Mouse (Mus musculus): ENCODE data around the gene Tdrd12.
"Not testable (repeated sequence)": the region's sequence is repeated elsewhere in the genome, so short reads cannot be mapped to it uniquely, and the experiment has no call there.

Gene Tdrd12

DNA sequence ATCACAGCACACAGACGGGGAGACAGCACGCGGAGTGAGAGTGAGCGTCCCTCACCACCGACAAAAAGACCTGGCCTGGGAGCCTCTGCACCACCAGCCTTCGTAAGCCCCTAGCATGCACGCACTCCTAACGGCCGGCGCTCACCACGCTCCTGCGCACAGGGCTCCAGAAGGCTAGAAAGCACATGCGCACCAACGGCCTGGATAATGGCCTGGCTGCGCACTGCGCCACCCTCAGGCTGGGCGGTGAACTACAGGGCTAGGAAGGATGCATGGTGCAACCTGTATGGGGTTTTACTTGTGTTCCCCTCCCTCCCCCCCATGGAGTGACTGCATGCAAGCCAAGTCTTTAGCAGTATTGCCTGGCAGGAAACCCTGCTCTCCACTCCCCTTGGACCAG lies at the start of gene Tdrd12:
Gene Tdrd12 (minus strand): TSS at position 184 of the 400 bp plus-strand sequence.
- no peak for DNase-seq (ENCODE audit: low spot score)

DNA sequence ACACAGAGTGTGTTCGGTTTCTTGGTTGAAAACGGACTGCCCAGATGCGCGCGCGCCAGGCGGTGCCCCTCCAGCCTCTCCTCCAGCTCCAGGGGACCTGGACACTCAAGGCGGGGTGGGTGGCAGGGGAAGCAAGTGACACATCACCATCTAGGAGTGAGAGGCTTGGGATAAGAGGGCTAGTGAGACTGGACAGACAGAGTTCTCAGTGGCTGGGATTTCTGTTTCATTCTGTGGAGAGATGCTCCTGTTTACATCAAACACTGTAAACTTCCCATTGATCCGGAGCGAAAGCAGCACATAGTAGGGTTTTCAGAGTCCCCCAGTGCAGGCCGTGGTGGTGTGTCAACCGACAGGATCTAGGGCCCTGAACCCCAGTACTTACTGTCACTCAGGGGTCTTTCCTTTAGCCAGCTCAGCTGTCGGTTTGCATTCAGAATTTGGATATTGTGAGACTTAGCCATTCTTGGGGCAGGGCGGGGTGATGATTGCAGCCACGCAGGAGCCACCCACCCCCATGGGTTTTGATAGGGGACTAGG lies 49.4 kb upstream of the Tdrd12 start:
- no peak for DNase-seq (ENCODE audit: low spot score)

GRCm38 (mm10) chr7:35586055-35586905 lies 48.7 kb upstream of the Tdrd12 start, which contains the start of gene Ankrd27:
TSS of gene Ankrd27 (plus strand) at chr7:35586244.
- peak; percentile 85 for DNase-seq (ENCODE audit: low spot score)

- peak; percentile 32 for DNase-seq (ENCODE audit: low spot score)
These were observed 47.9 kb upstream of the Tdrd12 start, which contains the start of gene Rgs9bp for GRCm38 (mm10) chr7:35585191-35586054. TSS of gene Rgs9bp (minus strand) at chr7:35585582.

GRCm38 (mm10) chr7:35584786-35585190 lies 47.2 kb upstream of the Tdrd12 start:
- peak; percentile 36 for DNase-seq (ENCODE audit: low spot score)

DNA sequence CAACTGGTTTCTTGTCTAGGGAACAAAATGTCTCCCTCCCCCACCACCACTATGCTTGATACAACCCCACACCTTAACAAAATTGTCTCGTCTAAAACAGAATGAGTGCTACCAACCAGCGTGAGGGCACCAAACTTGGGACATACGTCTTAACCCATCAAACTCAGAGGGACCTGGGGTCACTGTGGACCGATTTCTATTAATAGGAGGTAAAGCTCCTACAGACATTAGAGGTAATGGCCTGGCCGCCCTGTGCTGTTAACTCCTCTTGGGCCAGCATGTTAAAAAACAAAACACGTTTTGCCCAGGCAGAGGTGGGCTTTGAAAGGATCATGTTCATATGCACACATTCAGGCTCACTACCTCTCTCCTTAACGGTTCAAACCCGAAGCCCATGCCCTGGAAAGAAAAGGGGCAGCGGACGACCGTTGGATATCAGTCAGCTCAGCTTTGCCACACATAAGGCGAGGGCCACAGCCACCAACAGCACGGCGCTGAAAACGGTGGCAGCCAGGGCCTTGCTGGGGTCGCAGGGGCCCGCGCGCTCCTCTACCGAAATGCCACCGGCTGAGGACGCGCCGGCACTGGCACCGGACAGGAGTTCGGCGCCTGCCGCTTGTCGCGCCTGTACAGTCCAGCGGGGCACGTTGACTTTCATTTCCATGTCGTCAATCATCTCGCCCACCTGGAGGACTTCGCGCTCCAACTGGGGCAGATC lies 46.7 kb upstream of the Tdrd12 start:
- DNase-seq (ENCODE audit: low spot score) = no peak

DNA sequence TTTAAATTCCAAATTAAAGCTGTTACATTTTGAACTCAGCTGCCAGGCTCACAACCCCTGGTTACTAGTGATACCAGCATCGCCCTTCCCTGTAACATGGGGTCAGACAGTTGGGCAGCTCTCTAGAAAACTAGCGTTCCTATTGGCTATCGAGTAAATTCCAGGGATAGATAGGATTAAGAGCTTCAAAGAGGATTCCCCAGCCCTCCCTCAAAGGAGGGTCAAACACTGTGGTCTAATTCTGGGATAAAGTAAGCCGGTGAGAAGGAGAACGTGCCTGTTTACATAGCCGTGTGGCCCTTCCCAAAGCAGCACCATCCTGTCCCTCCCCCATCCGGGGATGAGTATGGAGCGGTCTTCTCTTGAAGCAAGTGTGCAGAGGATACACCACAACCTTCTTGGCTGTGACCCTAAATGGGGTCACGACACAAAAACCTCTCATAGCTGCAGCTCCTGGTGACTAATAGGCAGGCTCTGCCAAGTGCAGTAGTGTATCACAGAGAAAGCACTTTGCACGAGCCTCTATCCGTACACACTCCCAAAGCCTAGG lies 46.0 kb upstream of the Tdrd12 start:
- no peak for DNase-seq (ENCODE audit: low spot score)

- DNase-seq (ENCODE audit: low spot score) = no peak
These were observed 45.2 kb upstream of the Tdrd12 start for GRCm38 (mm10) chr7:35582719-35583118.

- no peak for DNase-seq (ENCODE audit: low spot score)
These were observed 42.3 kb upstream of the Tdrd12 start for GRCm38 (mm10) chr7:35579849-35580248.

DNA sequence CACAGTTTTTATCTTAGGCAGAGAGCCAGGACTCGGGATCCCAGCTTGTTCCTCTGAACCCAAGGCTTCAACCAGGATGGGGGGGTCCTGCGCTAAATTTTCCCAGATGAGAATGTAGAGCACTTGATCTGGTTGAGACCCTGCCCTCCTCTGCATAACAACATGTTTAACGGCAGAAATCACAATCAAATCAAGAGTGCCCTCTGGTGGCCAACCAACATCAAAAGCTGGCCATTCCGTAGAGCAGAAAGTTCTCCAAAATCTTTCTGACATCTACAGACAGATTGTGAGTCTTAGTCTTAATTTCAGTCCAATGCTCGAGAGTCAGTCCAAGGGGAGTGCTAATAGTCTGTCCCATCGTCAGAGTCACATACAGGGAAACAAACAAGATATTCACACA lies 33.3 kb upstream of the Tdrd12 start:
- DNase-seq (ENCODE audit: low spot score) = not testable (repeated sequence)

- DNase-seq (ENCODE audit: low spot score) = not testable (repeated sequence)
These were observed 32.2 kb upstream of the Tdrd12 start for GRCm38 (mm10) chr7:35569724-35570123.

- DNase-seq (ENCODE audit: low spot score) = not testable (repeated sequence)
These were observed 28.4 kb upstream of the Tdrd12 start for GRCm38 (mm10) chr7:35565965-35566364.

DNA sequence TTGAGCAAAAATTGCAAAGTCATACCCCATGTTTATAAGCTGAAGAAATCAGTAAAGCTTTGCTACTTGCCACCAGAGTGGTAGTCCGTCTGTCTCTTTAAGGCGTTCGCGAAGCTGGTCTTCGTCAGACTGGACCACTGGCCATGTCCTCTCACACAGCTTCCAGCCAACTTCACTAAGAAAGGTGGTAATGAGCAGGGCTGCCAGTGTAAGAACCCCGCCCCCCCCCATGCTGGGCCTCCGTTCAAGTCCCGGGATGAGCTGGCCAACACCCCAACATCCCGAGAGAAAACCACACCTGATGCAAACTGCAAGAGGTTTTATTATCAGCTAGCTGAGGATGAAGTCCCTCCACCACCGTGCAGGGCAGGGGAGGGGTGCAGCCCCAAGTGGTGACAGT lies 27.3 kb upstream of the Tdrd12 start:
- not testable (repeated sequence) for DNase-seq (ENCODE audit: low spot score)

GRCm38 (mm10) chr7:35564067-35564865 lies 26.7 kb upstream of the Tdrd12 start:
- no peak for DNase-seq (ENCODE audit: low spot score)

GRCm38 (mm10) chr7:35563071-35563470 lies 25.5 kb upstream of the Tdrd12 start:
- no peak for DNase-seq (ENCODE audit: low spot score)

- peak; percentile 36 for DNase-seq (ENCODE audit: low spot score)
These were observed 22.3 kb upstream of the Tdrd12 start for GRCm38 (mm10) chr7:35559838-35560237.

DNA sequence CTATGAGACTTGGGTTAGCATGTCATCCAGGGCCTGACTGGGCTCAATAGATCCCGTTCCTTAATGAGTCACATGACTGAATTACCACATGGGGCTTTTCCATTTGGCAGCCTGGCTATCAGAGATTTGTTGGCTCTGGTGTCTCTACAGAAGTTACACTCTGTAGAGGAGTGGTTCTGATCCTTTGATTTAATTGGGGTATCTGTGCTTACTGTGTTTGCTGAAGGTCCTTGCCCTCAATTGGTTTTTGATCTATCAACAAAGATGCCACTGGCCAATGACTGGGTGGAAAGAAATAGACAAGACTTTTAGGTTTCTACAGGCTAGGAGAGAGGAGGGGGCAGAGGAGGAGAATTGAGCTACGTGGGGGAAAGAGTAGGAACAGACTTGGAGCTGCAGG lies 21.1 kb upstream of the Tdrd12 start:
- no peak for DNase-seq (ENCODE audit: low spot score)

- DNase-seq (ENCODE audit: low spot score) = no peak
These were observed 20.0 kb upstream of the Tdrd12 start for GRCm38 (mm10) chr7:35557577-35557976.

GRCm38 (mm10) chr7:35556905-35557304 lies 19.4 kb upstream of the Tdrd12 start:
- peak; percentile 45 for DNase-seq (ENCODE audit: low spot score)

- no peak for DNase-seq (ENCODE audit: low spot score)
These were observed 18.7 kb upstream of the Tdrd12 start, which contains the start of gene Nudt19 for GRCm38 (mm10) chr7:35556205-35556603. TSS of gene Nudt19 (minus strand) at chr7:35556304.
